ENCODE assay signal across 24 mouse cellular contexts in the genomic region with DNA sequence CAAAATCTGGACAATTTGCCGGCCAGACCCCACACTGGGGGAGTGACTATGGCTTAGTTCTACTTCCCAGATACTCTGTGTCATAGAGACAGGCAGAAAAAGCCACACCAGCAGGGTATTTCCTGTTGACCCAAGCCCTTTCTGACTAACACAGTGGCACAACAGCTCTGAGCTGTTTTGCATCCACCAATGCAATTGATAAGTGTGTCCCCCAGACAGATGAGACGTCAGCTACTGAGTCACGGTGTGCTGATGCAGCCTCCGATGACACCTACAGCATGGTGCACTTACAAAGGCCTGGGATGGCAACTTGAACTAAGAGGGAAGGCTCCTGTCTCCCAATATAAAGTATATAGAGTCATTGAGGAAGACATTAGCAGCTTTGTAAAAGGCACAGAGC.
DNase-seq lines count a peak whose midpoint lies in the region; ATAC-seq lines count a peak whose summit lies in the region.
"Had no signal": no experiment of that assay in that cellular context is flagged by ENCODE, and none has a peak within 500 bp of the region (broad histone marks: within the 10 kb centered on the region; RNA-seq: fewer than 3 reads in every experiment).

No protein-coding gene starts in this region.

- no peaks in the 10 kb centered on the region for H3K9me3 ChIP-seq in forebrain, embryonic 11.5 days (ENCODE audit: control insufficient read depth, low read length)
- H3K9me3 ChIP-seq in forebrain, embryonic 12.5 days, result peaks cover 5% of the 10 kb centered on the region; the same call in 1 of the 2 replicates
- no peaks in the 10 kb centered on the region for H3K9me3 ChIP-seq in heart, embryonic 10.5 days
- no peaks in the 10 kb centered on the region for H3K9me3 ChIP-seq in limb, embryonic 10.5 days (replicated peaks)
- H3K9me3 ChIP-seq: forebrain, embryonic 13.5 days; forebrain, embryonic 15.5 days had no signal

- intact Hi-C loops in heart, postnatal 10 days (cut with DNase I), result loop anchor here (10.0 kb wide), 1 partner anchor 293 kb away; no protein-coding TSS in a partner anchor

- no peak overlapping the region for H3K4me2 ChIP-seq in forebrain, embryonic 11.5 days (ENCODE audit: low read depth, low read length, severe bottlenecking)
- H3K4me2 ChIP-seq in forebrain, embryonic 12.5 days, result no peak overlapping the region
- H3K4me2 ChIP-seq: embryonic facial prominence, embryonic 12.5 days; forebrain, embryonic 13.5 days; forebrain, embryonic 15.5 days had no signal

- peaks cover 15% of the 10 kb centered on the region for H3K27me3 ChIP-seq in forebrain, embryonic 11.5 days (ENCODE audit: control insufficient read depth, insufficient read depth, low read length)
- peaks cover 55% of the 10 kb centered on the region for H3K27me3 ChIP-seq in forebrain, embryonic 12.5 days
- H3K27me3 ChIP-seq in heart, embryonic 10.5 days (ENCODE audit: insufficient read depth, poor library complexity, severe bottlenecking), result peaks cover 14% of the 10 kb centered on the region
- H3K27me3 ChIP-seq in limb, embryonic 10.5 days (ENCODE audit: low read depth, poor library complexity, severe bottlenecking), result peaks cover 24% of the 10 kb centered on the region
- H3K27me3 ChIP-seq: CH12.LX had no signal

- H3K36me3 ChIP-seq in forebrain, embryonic 11.5 days (ENCODE audit: control insufficient read depth, insufficient read depth, low read length), result no peaks in the 10 kb centered on the region
- no peaks in the 10 kb centered on the region for H3K36me3 ChIP-seq in forebrain, embryonic 12.5 days (replicated peaks)
- no peaks in the 10 kb centered on the region for H3K36me3 ChIP-seq in heart, embryonic 10.5 days
- no peaks in the 10 kb centered on the region for H3K36me3 ChIP-seq in limb, embryonic 10.5 days
- H3K36me3 ChIP-seq: embryonic facial prominence, embryonic 10.5 days; embryonic facial prominence, embryonic 12.5 days; forebrain, embryonic 15.5 days; G1E had no signal

- ATAC-seq in forebrain, embryonic 11.5 days (replicated peaks; ENCODE audit: low FRiP score), result no peak
- no peak for ATAC-seq in forebrain, embryonic 12.5 days (ENCODE audit: low FRiP score)
- ATAC-seq: activated CD4-positive, CD25-positive, alpha-beta regulatory T cell, adult 4 months; CD4-positive, CD25-positive, alpha-beta regulatory T cell, adult 4 months; forebrain, embryonic 13.5 days; forebrain, embryonic 15.5 days; forebrain, postnatal 0 days; Patski had no signal

- WGBS in forebrain, embryonic 11.5 days, result 85% methylated on average over 4 of the region's 4 CpGs
- WGBS in forebrain, embryonic 12.5 days, result 87% methylated on average over 4 of the region's 4 CpGs
- 63% methylated on average over 4 of the region's 4 CpGs for WGBS in heart, embryonic 10.5 days
- 81% methylated on average over 4 of the region's 4 CpGs for WGBS in limb, embryonic 10.5 days

- no peak overlapping the region for H3K9ac ChIP-seq in forebrain, embryonic 11.5 days (ENCODE audit: low read length)
- H3K9ac ChIP-seq in forebrain, embryonic 12.5 days, result no peak overlapping the region
- H3K9ac ChIP-seq: embryonic facial prominence, embryonic 12.5 days; forebrain, embryonic 13.5 days; forebrain, embryonic 15.5 days; forebrain, postnatal 0 days had no signal

- no peak overlapping the region for H3K27ac ChIP-seq in forebrain, embryonic 11.5 days (ENCODE audit: low read depth, low read length)
- no peak overlapping the region for H3K27ac ChIP-seq in forebrain, embryonic 12.5 days
- no peak overlapping the region for H3K27ac ChIP-seq in heart, embryonic 10.5 days
- H3K27ac ChIP-seq in limb, embryonic 10.5 days, result no peak overlapping the region
- H3K27ac ChIP-seq: embryonic facial prominence, embryonic 10.5 days; embryonic facial prominence, embryonic 12.5 days; forebrain, embryonic 13.5 days; forebrain, embryonic 15.5 days had no signal

- no peak overlapping the region for H3K4me3 ChIP-seq in forebrain, embryonic 11.5 days (ENCODE audit: low read depth, low read length)
- no peak overlapping the region for H3K4me3 ChIP-seq in forebrain, embryonic 12.5 days (replicated peaks)
- no peak overlapping the region for H3K4me3 ChIP-seq in heart, embryonic 10.5 days
- no peak overlapping the region for H3K4me3 ChIP-seq in limb, embryonic 10.5 days
- H3K4me3 ChIP-seq: embryonic facial prominence, embryonic 10.5 days; embryonic facial prominence, embryonic 12.5 days; forebrain, embryonic 13.5 days; forebrain, embryonic 15.5 days had no signal

- DNase-seq in forebrain, embryonic 11.5 days (ENCODE audit: low spot score), result peak; percentile 25
- DNase-seq in heart, embryonic 10.5 days (ENCODE audit: low spot score), result peak; percentile 70
- DNase-seq in heart, postnatal 10 days, result no peak
- peak; percentile 21 for DNase-seq in limb, embryonic 10.5 days (ENCODE audit: low spot score)
- DNase-seq: adrenal gland, adult 8-10 months; adrenal gland, postnatal 14 days; adrenal gland, postnatal 36 days; B cell, adult 2 months; cerebellum, adult 11-12 months; cerebellum, adult 2 months; cerebellum, adult 9-10 months; cerebellum, postnatal 10 days; cerebellum, postnatal 25 days; forebrain, postnatal 0 days had no signal

- no peaks in the 10 kb centered on the region for H3K4me1 ChIP-seq in forebrain, embryonic 11.5 days (replicated peaks; ENCODE audit: control insufficient read depth, insufficient read depth, low read length)
- H3K4me1 ChIP-seq in forebrain, embryonic 12.5 days, result no peaks in the 10 kb centered on the region
- no peaks in the 10 kb centered on the region for H3K4me1 ChIP-seq in heart, embryonic 10.5 days
- H3K4me1 ChIP-seq in limb, embryonic 10.5 days, result no peaks in the 10 kb centered on the region
- H3K4me1 ChIP-seq: embryonic facial prominence, embryonic 10.5 days; embryonic facial prominence, embryonic 12.5 days had no signal

Comparison
In these comparisons a context has a peak if more than half of its experiments do, and no peak if none do; other contexts are left out.
1. DNase-seq: peak in forebrain, embryonic 11.5 days (single experiment), heart, embryonic 10.5 days (single experiment) and limb, embryonic 10.5 days (single experiment); none in heart, postnatal 10 days (0 of 2).